Comparison of ENCODE assay signal across 8 mouse cellular contexts in genomic region chr11:68637861-68638615, GRCm38 (mm10). TPM values are rescaled to one million over a fixed set of nuclear protein-coding genes. Genes with fewer than 3 reads are reported as not detected.
DNase-seq lines count a peak whose midpoint lies in the region; ATAC-seq and TF ChIP-seq lines count a peak whose summit lies in the region.

No protein-coding gene starts in this region.

- peaks cover 10% of the 10 kb centered on the region for H3K4me1 ChIP-seq in intestine, embryonic 14.5 days (replicated peaks; ENCODE audit: control insufficient read depth, insufficient read depth, low read length)
- H3K4me1 ChIP-seq in intestine, postnatal 0 days (replicated peaks; ENCODE audit: control insufficient read depth, insufficient read depth, low read length): no peaks in the 10 kb centered on the region
- H3K4me1 ChIP-seq in heart, embryonic 13.5 days: peaks cover 50% of the 10 kb centered on the region
- no peaks in the 10 kb centered on the region; the same call in 1 of the 2 replicates for H3K4me1 ChIP-seq in liver, postnatal 0 days (ENCODE audit: insufficient read depth)

- peak overlapping the region; percentile 75 for H3K27ac ChIP-seq in intestine, embryonic 14.5 days (ENCODE audit: low read depth)
- no peak overlapping the region for H3K27ac ChIP-seq in intestine, postnatal 0 days (ENCODE audit: low read depth, low read length)
- peak overlapping the region; percentile 99 for H3K27ac ChIP-seq in heart, embryonic 13.5 days (replicated peaks)
- H3K27ac ChIP-seq in liver, postnatal 0 days (ENCODE audit: low read depth): no peak overlapping the region

- no peak overlapping the region for H3K4me3 ChIP-seq in intestine, embryonic 14.5 days (ENCODE audit: low read depth, low read length)
- H3K4me3 ChIP-seq in intestine, postnatal 0 days (ENCODE audit: low read depth, low read length): no peak overlapping the region
- peak overlapping the region; percentile 27 for H3K4me3 ChIP-seq in heart, embryonic 13.5 days
- H3K4me3 ChIP-seq in liver, postnatal 0 days (ENCODE audit: low read depth, low read length): no peak overlapping the region

- no peaks in the 10 kb centered on the region for H3K9me3 ChIP-seq in intestine, embryonic 14.5 days (ENCODE audit: control insufficient read depth, low read length)
- H3K9me3 ChIP-seq in intestine, postnatal 0 days (ENCODE audit: control insufficient read depth): no peaks in the 10 kb centered on the region
- H3K9me3 ChIP-seq in heart, embryonic 13.5 days: 0 out of 2 replicates have a peak, but pooled peaks cover 4% of the 10 kb centered on the region
- H3K9me3 ChIP-seq in liver, postnatal 0 days (ENCODE audit: low read length): no peaks in the 10 kb centered on the region

- TF ChIP-seq EP300 in liver, postnatal 0 days (IDR thresholded peaks at IDR 0.05; ENCODE audit: low read depth): no peak

- 20% methylated on average over 10 of the region's 10 CpGs for WGBS in intestine, embryonic 14.5 days
- 38% methylated on average over 10 of the region's 10 CpGs for WGBS in intestine, postnatal 0 days
- 9% methylated on average over 10 of the region's 10 CpGs for WGBS in heart, embryonic 13.5 days
- 30% methylated on average over 10 of the region's 10 CpGs for whole genome bisulfite sequencing in liver, postnatal 0 days (ENCODE audit: insufficient replicate concordance)

- TF ChIP-seq CTCF in intestine, postnatal 0 days (IDR thresholded peaks at IDR 0.05; ENCODE audit: low read depth): no peak
- TF ChIP-seq CTCF in liver, postnatal 0 days (IDR thresholded peaks at IDR 0.05; ENCODE audit: low read depth): no peak

- no peaks in the 10 kb centered on the region for H3K36me3 ChIP-seq in intestine, embryonic 14.5 days (ENCODE audit: control insufficient read depth, insufficient read depth, low read length)
- no peaks in the 10 kb centered on the region for H3K36me3 ChIP-seq in intestine, postnatal 0 days (ENCODE audit: control insufficient read depth, insufficient read depth)
- no peaks in the 10 kb centered on the region for H3K36me3 ChIP-seq in heart, embryonic 13.5 days
- no peaks in the 10 kb centered on the region for H3K36me3 ChIP-seq in liver, postnatal 0 days (replicated peaks; ENCODE audit: insufficient read depth, low read length)

- DNase-seq in intestine, embryonic 14.5 days (ENCODE audit: low spot score): no peak
- peak; percentile 27 for DNase-seq in cerebellum, adult 8-10 months
- DNase-seq in liver, postnatal 0 days: peak; percentile 17
- no peak for DNase-seq in gastrocnemius, postnatal 36 days
- no peak for DNase-seq in adrenal gland, adult (ENCODE audit: inconsistent age in 2 of 2, low spot score in 1 of 2)
- no peak for DNase-seq in gastrocnemius, postnatal 14 days

- intact Hi-C loops in gastrocnemius, postnatal 36 days (cut with DNase I): no loop called here
- intact Hi-C loops in gastrocnemius, postnatal 14 days (cut with DNase I; ENCODE audit: low total_unique reads): no loop called here

- no peak overlapping the region for H3K4me2 ChIP-seq in intestine, embryonic 14.5 days (ENCODE audit: low read length)
- no peak overlapping the region for H3K4me2 ChIP-seq in intestine, postnatal 0 days (replicated peaks; ENCODE audit: low read depth)
- H3K4me2 ChIP-seq in heart, embryonic 13.5 days: peak overlapping the region; percentile 65
- peak overlapping the region; percentile 29; the same call in 1 of the 2 replicates for H3K4me2 ChIP-seq in liver, postnatal 0 days (ENCODE audit: low read depth, low read length)

- no peaks in the 10 kb centered on the region for H3K27me3 ChIP-seq in intestine, embryonic 14.5 days (replicated peaks; ENCODE audit: control insufficient read depth, insufficient read depth, low read length)
- no peaks in the 10 kb centered on the region for H3K27me3 ChIP-seq in intestine, postnatal 0 days (replicated peaks; ENCODE audit: control insufficient read depth, insufficient read depth, low read length)
- H3K27me3 ChIP-seq in heart, embryonic 13.5 days (replicated peaks): no peaks in the 10 kb centered on the region
- H3K27me3 ChIP-seq in liver, postnatal 0 days (ENCODE audit: insufficient read depth, low read length): no peaks in the 10 kb centered on the region

- peak; percentile 40; the same call in 1 of the 2 replicates for ATAC-seq in intestine, embryonic 14.5 days (replicated peaks; ENCODE audit: low FRiP score, low TSS enrichment, low read depth)
- no peak for ATAC-seq in intestine, postnatal 0 days
- ATAC-seq in heart, embryonic 13.5 days (ENCODE audit: extremely low read depth, insufficient number of reproducible peaks, low FRiP score, low TSS enrichment): peak; percentile 53; the same call in 1 of the 2 replicates
- ATAC-seq in liver, postnatal 0 days: no peak

- H3K9ac ChIP-seq in intestine, embryonic 14.5 days (ENCODE audit: low read length): no peak overlapping the region
- no peak overlapping the region for H3K9ac ChIP-seq in intestine, postnatal 0 days (ENCODE audit: low read depth, low read length)
- peak overlapping the region; percentile 81 for H3K9ac ChIP-seq in heart, embryonic 13.5 days
- H3K9ac ChIP-seq in liver, postnatal 0 days (replicated peaks): no peak overlapping the region; the same call in 1 of the 2 replicates

RNA-seq across cellular contexts. Expression of gene Ccdc42, which starts 51.2 kb away (rescaled TPM):
- 0.32 TPM in 2 replicates for polyA plus RNA-seq in intestine, embryonic 14.5 days (2014; fragmentation: Nextera tagmentation; extraction: Ambion mirVana)
- polyA plus RNA-seq in intestine, postnatal 0 days (2015; fragmentation: Nextera tagmentation; extraction: Ambion mirVana): 0.21 TPM in 1 of 2 replicates, not detected in the other
- polyA plus RNA-seq in heart, embryonic 13.5 days (2015; fragmentation: Nextera tagmentation; extraction: Ambion mirVana): 1.6 and 1.7 TPM in 2 replicates
- polyA plus RNA-seq in liver, postnatal 0 days (2015; fragmentation: Nextera tagmentation; extraction: Ambion mirVana): not detected in 2 replicates
- total RNA-seq in gastrocnemius, postnatal 36 days (2021): not detected
- total RNA-seq in gastrocnemius, postnatal 14 days (2021): under 1 TPM in 1 of 2 experiments, not detected in 1; 0.18 TPM

RNA-seq across cellular contexts. Expression of gene Myh10, which starts 53.3 kb away (rescaled TPM):
- polyA plus RNA-seq in intestine, embryonic 14.5 days (2014; fragmentation: Nextera tagmentation; extraction: Ambion mirVana): 108 and 116 TPM in 2 replicates
- 16.7 and 16.8 TPM in 2 replicates for polyA plus RNA-seq in intestine, postnatal 0 days (2015; fragmentation: Nextera tagmentation; extraction: Ambion mirVana)
- polyA plus RNA-seq in heart, embryonic 13.5 days (2015; fragmentation: Nextera tagmentation; extraction: Ambion mirVana): 124 and 133 TPM in 2 replicates
- polyA plus RNA-seq in liver, postnatal 0 days (2015; fragmentation: Nextera tagmentation; extraction: Ambion mirVana): 6.8 and 8.0 TPM in 2 replicates
- total RNA-seq in gastrocnemius, postnatal 36 days (2021): 10 to 100 TPM; 12.7 to 20.7 TPM
- 10 to 100 TPM; 16.4 to 23.0 TPM for total RNA-seq in gastrocnemius, postnatal 14 days (2021)

Comparison
In these comparisons a context has a peak if more than half of its experiments do, and no peak if none do; other contexts are left out.
1. ATAC-seq: peak in intestine, embryonic 14.5 days (single experiment) and heart, embryonic 13.5 days (single experiment); none in intestine, postnatal 0 days (single experiment) and liver, postnatal 0 days (single experiment).
2. H3K27ac ChIP-seq: peak in intestine, embryonic 14.5 days (single experiment) and heart, embryonic 13.5 days (single experiment); none in intestine, postnatal 0 days (single experiment) and liver, postnatal 0 days (single experiment).
3. DNase-seq: peak in cerebellum, adult 8-10 months (single experiment) and liver, postnatal 0 days (single experiment); none in intestine, embryonic 14.5 days (single experiment), gastrocnemius, postnatal 36 days (0 of 2), adrenal gland, adult (0 of 2) and gastrocnemius, postnatal 14 days (single experiment).
4. H3K4me2 ChIP-seq: peak in heart, embryonic 13.5 days (single experiment) and liver, postnatal 0 days (single experiment); none in intestine, embryonic 14.5 days (single experiment) and intestine, postnatal 0 days (single experiment).